Mouse (Mus musculus) heart, adult 2 months (tissue): ENCODE results near the gene Adcy2. TPM values are rescaled to one million over a fixed set of nuclear protein-coding genes. Genes with fewer than 3 reads are reported as not detected.

Source experiments
- DNase-seq, 2 experiments: peaks; one replicate each; pipeline ENCODE4 v3.0.0; 2021
- H3K27ac ChIP-seq: fragments of 200-600 bp; 2 replicates; pipeline ENCODE4 v1.8.1; 2022
- H3K27me3 ChIP-seq: fragments of 200-500 bp; 2 replicates; pipeline ENCODE4 v1.6.1; 2012; ENCODE audit warnings: mild to moderate bottlenecking, low read length, inconsistent platforms, mixed read lengths; ENCODE audit not compliant: control insufficient read depth, insufficient read depth
- H3K36me3 ChIP-seq: fragments of 200-500 bp; 2 replicates; pipeline ENCODE4 v1.6.1; 2012; ENCODE audit warnings: low read length, inconsistent platforms; ENCODE audit not compliant: control insufficient read depth, insufficient read depth
- H3K4me1 ChIP-seq: fragments of 200-500 bp; 2 replicates; pipeline ENCODE4 v1.6.1; 2011; ENCODE audit warnings: low read length; ENCODE audit not compliant: control insufficient read depth, insufficient read depth
- H3K4me3 ChIP-seq: fragments of 200-600 bp; 2 replicates; pipeline ENCODE4 v1.8.1; 2022
- H3K79me2 ChIP-seq: fragments of 200-500 bp; replicated peaks from 2 replicates; pipeline ENCODE4 v1.6.1; 2012; ENCODE audit warnings: mild to moderate bottlenecking, inconsistent platforms, low read length, moderate library complexity, mixed read lengths; ENCODE audit not compliant: control insufficient read depth, insufficient read depth
- H3K9ac ChIP-seq: fragments of 200-500 bp; 2 replicates; pipeline ENCODE4 v1.6.1; 2012; ENCODE audit warnings: low read depth, mild to moderate bottlenecking, control low read depth, inconsistent platforms, low read length, mixed read lengths
- CTCF ChIP-seq: fragments of 200-600 bp; IDR thresholded peaks from 2 replicates; pipeline ENCODE4 v1.8.1; 2022; ENCODE audit warnings: antibody characterized with exemption, mild to moderate bottlenecking, moderate library complexity
- EP300 ChIP-seq: fragments of 200-500 bp; IDR thresholded peaks from 2 replicates; pipeline ENCODE4 v1.6.1; 2011; ENCODE audit warnings: low read depth, low read length, control low read depth; ENCODE audit not compliant: insufficient read depth
- POLR2A ChIP-seq: fragments of 200-500 bp; IDR thresholded peaks from 2 replicates; pipeline ENCODE4 v1.6.1; 2011; ENCODE audit warnings: mild to moderate bottlenecking, low read depth, low read length, control low read depth; ENCODE audit not compliant: insufficient read depth
- WGBS: fragments of 180-500 bp; shearing (Covaris S2); methylation state at CpG from one replicate; pipeline ENCODE4 v1.1.7; 2018; 5-methylcytosine and 5-hydroxymethylcytosine counted together
- intact Hi-C: fragments of 180-260 bp; cut with DNase I; formaldehyde crosslinking; loops from one replicate; pipeline ENCODE4 v1.15.1; 2025
- polyA plus RNA-seq: library from polyadenylated mRNA; depleted of rRNA; stranded (reverse); fragments of >200 nt; gene quantifications from 2 replicates; pipeline ENCODE4 v1.2.3, GENCODE M21; 2012
- total RNA-seq, 2 experiments: library from RNA; stranded (reverse); gene quantifications; 2 replicates each; pipeline ENCODE4 v1.2.3; 2021

Adcy2 gene
- total and polyA plus RNA-seq, 3 experiments = 0.16 to 0.43 (median 0.32) TPM

DNA sequence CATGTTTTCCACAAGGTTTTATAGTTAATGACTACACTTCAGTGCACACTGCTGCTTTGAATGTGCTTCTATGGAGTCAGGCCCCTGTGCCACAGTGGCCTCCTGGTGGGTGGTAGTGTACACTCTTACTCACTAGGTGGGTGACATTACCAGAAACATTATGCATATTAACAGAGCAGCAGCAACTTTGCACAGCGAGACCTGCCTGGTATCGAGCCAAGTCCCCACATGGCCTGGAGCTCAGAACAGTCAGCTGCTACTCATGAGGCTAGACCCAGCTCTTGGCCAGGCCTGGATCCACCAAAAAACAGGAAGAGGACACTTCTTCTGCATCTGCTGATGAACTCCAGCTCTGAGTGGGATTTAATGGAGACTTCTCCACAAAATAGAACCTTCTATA, 13.6 kb downstream of the Adcy2 start:
- DNase-seq = no peak
- H3K27me3 ChIP-seq = no peaks in the 10 kb centered on the region
- no peak overlapping the region for H3K27ac ChIP-seq
- no peaks in the 10 kb centered on the region for H3K36me3 ChIP-seq
- intact Hi-C loops = no loop called here
- H3K79me2 ChIP-seq = no peaks in the 10 kb centered on the region
- H3K4me3 ChIP-seq = no peak overlapping the region
- no peak overlapping the region for H3K9ac ChIP-seq
- no peaks in the 10 kb centered on the region for H3K4me1 ChIP-seq
- TF ChIP-seq EP300 (no peak), CTCF (no peak), POLR2A (no peak)
- 75% methylated on average over 2 of the region's 2 CpGs for WGBS

DNA sequence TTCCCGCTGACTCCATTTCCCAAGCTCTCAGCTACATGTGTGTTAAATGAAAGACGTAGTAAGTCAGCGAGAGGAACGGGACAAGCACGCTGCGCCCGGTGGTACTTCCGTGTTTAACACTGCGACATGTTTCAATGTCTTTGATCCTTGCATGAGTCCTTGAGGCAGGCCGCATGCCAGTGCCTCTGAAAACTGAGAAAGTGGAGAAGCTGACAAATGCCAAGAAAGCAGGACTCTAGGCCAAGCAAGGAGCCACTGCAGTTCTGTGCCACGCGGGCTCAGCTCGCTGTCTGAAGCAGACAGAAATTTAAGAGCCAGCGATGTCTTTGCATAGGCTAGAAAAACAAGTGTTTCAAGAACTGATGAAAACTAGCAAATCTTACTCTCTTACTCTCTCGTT, 15.3 kb downstream of the Adcy2 start:
- no peaks in the 10 kb centered on the region for H3K4me1 ChIP-seq
- no peaks in the 10 kb centered on the region for H3K27me3 ChIP-seq
- TF ChIP-seq CTCF = no peak
- TF ChIP-seq POLR2A = no peak
- DNase-seq = no peak
- intact Hi-C loops = no loop called here
- H3K36me3 ChIP-seq = no peaks in the 10 kb centered on the region
- 78% methylated on average over 15 of the region's 15 CpGs for WGBS
- no peak overlapping the region for H3K4me3 ChIP-seq
- H3K79me2 ChIP-seq = no peaks in the 10 kb centered on the region
- H3K27ac ChIP-seq = no peak overlapping the region
- H3K9ac ChIP-seq = no peak overlapping the region; the same call in 1 of the 2 replicates

DNA sequence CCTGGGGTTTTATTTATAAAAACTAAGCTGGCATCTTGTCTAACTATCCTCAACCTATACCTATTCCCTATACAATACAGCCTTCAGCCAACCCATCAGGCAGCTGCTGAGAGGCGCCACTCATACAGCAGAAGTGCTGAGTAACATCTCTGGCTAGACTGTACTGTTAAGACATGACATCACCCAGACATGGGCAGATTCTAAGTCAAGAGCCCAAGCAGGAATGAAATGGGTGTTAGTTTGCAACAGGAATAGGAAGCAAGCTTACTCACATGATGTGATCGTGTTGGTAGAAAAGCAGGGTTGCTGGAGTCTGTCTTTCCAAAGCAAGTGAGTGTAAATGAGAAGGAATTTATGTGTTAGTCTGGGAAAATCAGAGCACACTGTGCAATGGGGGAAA, 18.3 kb downstream of the Adcy2 start:
- intact Hi-C loops = no loop called here
- H3K9ac ChIP-seq = no peak overlapping the region
- no peaks in the 10 kb centered on the region for H3K79me2 ChIP-seq
- no peak overlapping the region for H3K4me3 ChIP-seq
- no peaks in the 10 kb centered on the region for H3K36me3 ChIP-seq
- H3K4me1 ChIP-seq = no peaks in the 10 kb centered on the region
- DNase-seq = no peak
- 70% methylated on average over 2 of the region's 2 CpGs for WGBS
- no peaks in the 10 kb centered on the region for H3K27me3 ChIP-seq
- no peak overlapping the region for H3K27ac ChIP-seq
- TF ChIP-seq POLR2A (no peak), CTCF (no peak), EP300 (no peak)

DNA sequence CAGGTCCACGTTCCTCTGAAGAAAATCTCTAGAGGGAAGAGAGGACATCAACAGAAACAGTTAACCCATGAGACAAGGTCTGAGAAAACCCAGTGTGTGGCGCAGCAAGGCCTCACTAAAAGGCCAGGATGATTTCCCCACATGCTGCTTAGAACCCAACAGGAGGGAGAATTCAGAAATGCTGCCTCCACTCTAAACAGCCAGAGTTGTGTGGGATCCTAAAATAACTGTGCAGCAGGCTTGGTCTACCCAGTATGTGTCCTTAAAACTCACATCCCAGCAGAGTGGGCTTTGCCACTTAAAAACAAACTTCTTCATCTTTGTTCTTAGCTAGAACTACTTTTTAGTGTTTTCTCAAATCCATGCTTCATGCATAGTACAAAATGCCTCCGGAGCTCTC, 26.2 kb downstream of the Adcy2 start:
- Histone ChIP-seq H3K27me3 (no peaks in the 10 kb centered on the region), H3K9ac (no peak overlapping the region), H3K36me3 (no peaks in the 10 kb centered on the region), H3K4me1 (no peaks in the 10 kb centered on the region), H3K27ac (no peak overlapping the region), H3K4me3 (no peak overlapping the region), H3K79me2 (no peaks in the 10 kb centered on the region)
- DNase-seq = no peak
- TF ChIP-seq EP300 (no peak), CTCF (no peak), POLR2A (no peak)
- WGBS = 24% methylated on average over 3 of the region's 3 CpGs
- intact Hi-C loops = no loop called here

DNA sequence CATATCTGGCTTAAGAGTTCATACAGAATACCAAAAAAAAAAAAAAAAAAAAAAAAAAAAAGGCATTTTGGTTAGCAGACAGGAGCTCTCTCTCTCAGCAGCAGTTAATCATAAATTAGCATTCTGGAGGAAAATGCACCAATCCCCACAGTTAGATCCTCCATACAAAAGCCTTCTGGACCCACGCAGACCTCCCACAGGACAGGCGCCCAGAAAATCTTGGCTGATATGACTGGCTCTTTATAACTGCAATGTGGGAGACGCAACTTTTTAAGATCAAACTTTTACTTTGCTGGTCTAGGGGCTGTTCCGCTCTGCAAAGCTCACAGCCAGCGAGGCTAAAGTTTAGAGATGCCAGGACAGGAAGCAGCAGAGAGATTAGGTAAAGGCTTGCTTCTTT, 37.8 kb downstream of the Adcy2 start:
- Histone ChIP-seq H3K36me3 (no peaks in the 10 kb centered on the region), H3K27me3 (no peaks in the 10 kb centered on the region), H3K79me2 (no peaks in the 10 kb centered on the region), H3K9ac (no peak overlapping the region), H3K4me1 (no peaks in the 10 kb centered on the region), H3K4me3 (no peak overlapping the region), H3K27ac (no peak overlapping the region)
- 59% methylated on average over 5 of the region's 5 CpGs for WGBS
- no peak for TF ChIP-seq CTCF
- no peak for TF ChIP-seq EP300
- no peak for TF ChIP-seq POLR2A
- intact Hi-C loops = no loop called here
- DNase-seq = no peak

DNA sequence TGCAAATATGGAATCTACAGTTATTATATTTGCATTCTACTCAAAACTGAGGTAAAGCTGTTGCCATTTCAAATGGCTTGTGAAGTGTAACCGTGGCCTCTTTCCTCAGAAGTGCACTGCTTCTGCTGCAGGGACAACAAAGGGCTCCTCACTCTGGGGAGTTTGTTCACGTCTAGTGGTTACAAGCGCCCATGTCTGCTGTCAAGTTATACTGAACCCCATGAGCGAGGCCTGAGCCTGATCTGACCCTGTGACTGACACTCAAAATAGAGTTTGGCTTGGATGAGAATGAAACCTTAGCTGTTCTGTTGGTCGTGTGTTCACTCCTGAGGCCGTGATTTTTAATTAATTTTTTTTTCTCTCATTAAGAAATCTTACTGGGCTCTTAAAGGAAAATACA, 38.8 kb downstream of the Adcy2 start:
- Histone ChIP-seq H3K4me1 (no peaks in the 10 kb centered on the region), H3K36me3 (no peaks in the 10 kb centered on the region), H3K27me3 (no peaks in the 10 kb centered on the region), H3K4me3 (no peak overlapping the region), H3K27ac (no peak overlapping the region), H3K9ac (no peak overlapping the region), H3K79me2 (no peaks in the 10 kb centered on the region)
- intact Hi-C loops = no loop called here
- TF ChIP-seq POLR2A (no peak), EP300 (no peak), CTCF (no peak)
- 74% methylated on average over 6 of the region's 6 CpGs for WGBS
- DNase-seq = no peak

DNA sequence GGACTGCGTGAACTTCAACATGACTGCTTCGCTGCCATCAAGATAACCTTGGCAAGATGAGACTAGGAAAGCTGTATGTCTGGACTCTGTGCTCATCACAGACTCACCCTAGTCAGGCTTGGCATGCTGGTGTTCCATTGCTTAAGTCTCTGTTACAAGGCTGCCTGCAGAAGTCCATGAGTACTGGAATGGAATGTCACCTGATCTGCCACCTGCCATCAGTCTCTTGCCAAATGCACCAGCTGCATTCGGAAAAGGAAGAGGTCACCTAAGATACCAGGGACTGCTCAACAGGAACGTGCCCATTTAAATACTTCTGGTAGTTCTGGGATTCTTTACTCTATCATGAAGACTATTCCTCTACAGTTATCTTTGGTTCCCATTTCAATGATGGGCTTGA, 39.9 kb downstream of the Adcy2 start:
- H3K4me3 ChIP-seq = no peak overlapping the region
- TF ChIP-seq EP300 = no peak
- TF ChIP-seq CTCF = no peak
- no peak for TF ChIP-seq POLR2A
- H3K27ac ChIP-seq = no peak overlapping the region
- no peaks in the 10 kb centered on the region for H3K27me3 ChIP-seq
- no peaks in the 10 kb centered on the region for H3K36me3 ChIP-seq
- DNase-seq = no peak
- WGBS = 65% methylated on average over 4 of the region's 4 CpGs
- no peak overlapping the region for H3K9ac ChIP-seq
- H3K79me2 ChIP-seq = no peaks in the 10 kb centered on the region
- intact Hi-C loops = no loop called here
- H3K4me1 ChIP-seq = no peaks in the 10 kb centered on the region
